Mouse (Mus musculus): ENCODE results near the gene Cyp27b1. TPM values are rescaled to one million over a fixed set of nuclear protein-coding genes. Genes with fewer than 3 reads are reported as not detected.

Gene Cyp27b1
- polyA plus RNA-seq, 1 experiment from 2014 or later = 0.23 TPM

GRCm38 (mm10) chr10:127037641-127038040 is 10.4 kb upstream of the Cyp27b1 start:
- H3K4me1 ChIP-seq (replicated peaks) = peaks cover 16% of the 10 kb centered on the region
- H3K27ac ChIP-seq = no peak overlapping the region
- no peaks in the 10 kb centered on the region for H3K36me3 ChIP-seq
- no peak overlapping the region for H3K9ac ChIP-seq
- no peaks in the 10 kb centered on the region for H3K9me3 ChIP-seq
- ATAC-seq (ENCODE audit: low FRiP score) = no peak
- peaks cover 29% of the 10 kb centered on the region for H3K27me3 ChIP-seq
- H3K4me3 ChIP-seq = no peak overlapping the region
- no peak overlapping the region for H3K4me2 ChIP-seq
- 61% methylated on average over 12 of the region's 12 CpGs for WGBS

GRCm38 (mm10) chr10:127040569-127041214 is 7.4 kb upstream of the Cyp27b1 start:
- peak; percentile 1; the same call in 1 of the 2 replicates for ATAC-seq (ENCODE audit: low FRiP score)
- no peak overlapping the region for H3K27ac ChIP-seq
- 1% methylated on average over 20 of the region's 20 CpGs for WGBS
- peaks cover 22% of the 10 kb centered on the region for H3K4me1 ChIP-seq (replicated peaks)
- H3K27me3 ChIP-seq = peaks cover 29% of the 10 kb centered on the region
- peaks cover 9% of the 10 kb centered on the region for H3K36me3 ChIP-seq
- H3K9ac ChIP-seq = peak overlapping the region; percentile 81
- no peaks in the 10 kb centered on the region for H3K9me3 ChIP-seq
- peak overlapping the region; percentile 98 for H3K4me2 ChIP-seq
- H3K4me3 ChIP-seq = peak overlapping the region; percentile 82

- peak; percentile 86 for ATAC-seq (ENCODE audit: low FRiP score)
- peak within 1 kb of the TSS; percentile 81 for H3K9ac ChIP-seq
- WGBS = under 1% methylated on average over 28 of the region's 28 CpGs
Observed at GRCm38 (mm10) chr10:127041274-127041766, 6.7 kb upstream of the Cyp27b1 start, which contains the start of the genes Mettl1 and Eef1akmt3. Gene Mettl1 (plus strand): TSS chr10:127041414. Gene Eef1akmt3 (minus strand): TSS chr10:127041513.

GRCm38 (mm10) chr10:127041774-127042338 is 6.2 kb upstream of the Cyp27b1 start:
- Histone ChIP-seq H3K27me3 (peaks cover 29% of the 10 kb centered on the region), H3K4me3 (peak overlapping the region; percentile 82), H3K4me2 (peak overlapping the region; percentile 98), H3K4me1 (replicated peaks) (peaks cover 22% of the 10 kb centered on the region), H3K9me3 (no peaks in the 10 kb centered on the region), H3K27ac (0 out of 2 replicates have a peak overlapping the region, but pooled peaks have one; percentile 37), H3K36me3 (peaks cover 9% of the 10 kb centered on the region), H3K9ac (peak overlapping the region; percentile 81)
- under 1% methylated on average over 44 of the region's 44 CpGs for WGBS
- ATAC-seq (ENCODE audit: low FRiP score) = peak; percentile 86

More at GRCm38 (mm10) chr10:127041274-127041766, 6.7 kb upstream of the Cyp27b1 start, which contains the start of the genes Mettl1 and Eef1akmt3:
- H3K4me2 ChIP-seq = peak within 1 kb of the TSS; percentile 98
- H3K9me3 ChIP-seq = no peaks in the 10 kb centered on the region
- H3K27me3 ChIP-seq = peaks cover 25% of the 10 kb centered on the region
- peak within 1 kb of the TSS; percentile 82 for H3K4me3 ChIP-seq
- peaks cover 9% of the 10 kb centered on the region for H3K36me3 ChIP-seq
- H3K4me1 ChIP-seq (replicated peaks) = peaks cover 22% of the 10 kb centered on the region
- 0 out of 2 replicates have a peak within 1 kb of the TSS, but pooled peaks have one; percentile 37 for H3K27ac ChIP-seq

GRCm38 (mm10) chr10:127042468-127043115 is 5.5 kb upstream of the Cyp27b1 start:
- no peaks in the 10 kb centered on the region for H3K9me3 ChIP-seq
- peak overlapping the region; percentile 81 for H3K9ac ChIP-seq
- 21% methylated on average over 5 of the region's 5 CpGs for WGBS
- peaks cover 36% of the 10 kb centered on the region for H3K27me3 ChIP-seq
- peak overlapping the region; percentile 98 for H3K4me2 ChIP-seq
- peak overlapping the region; percentile 82 for H3K4me3 ChIP-seq
- H3K27ac ChIP-seq = no peak overlapping the region
- no peak for ATAC-seq (ENCODE audit: low FRiP score)
- H3K36me3 ChIP-seq = peaks cover 9% of the 10 kb centered on the region
- peaks cover 22% of the 10 kb centered on the region for H3K4me1 ChIP-seq (replicated peaks)

GRCm38 (mm10) chr10:127043187-127043586 is 4.9 kb upstream of the Cyp27b1 start:
- no peak overlapping the region for H3K4me3 ChIP-seq
- ATAC-seq (ENCODE audit: low FRiP score) = no peak
- peaks cover 42% of the 10 kb centered on the region for H3K27me3 ChIP-seq
- no peak overlapping the region for H3K4me2 ChIP-seq
- H3K36me3 ChIP-seq = peaks cover 9% of the 10 kb centered on the region
- H3K4me1 ChIP-seq (replicated peaks) = peaks cover 22% of the 10 kb centered on the region
- no peaks in the 10 kb centered on the region for H3K9me3 ChIP-seq
- 86% methylated on average over 6 of the region's 6 CpGs for WGBS
- no peak overlapping the region for H3K9ac ChIP-seq
- H3K27ac ChIP-seq = no peak overlapping the region

GRCm38 (mm10) chr10:127048608-127049394 is 751 bp downstream of the Cyp27b1 start:
- no peak overlapping the region for H3K4me2 ChIP-seq
- H3K9me3 ChIP-seq = no peaks in the 10 kb centered on the region
- peaks cover 64% of the 10 kb centered on the region for H3K27me3 ChIP-seq
- WGBS = 3% methylated on average over 35 of the region's 35 CpGs
- ATAC-seq (ENCODE audit: low FRiP score) = no peak
- H3K36me3 ChIP-seq = peaks cover 19% of the 10 kb centered on the region
- H3K27ac ChIP-seq = no peak overlapping the region
- peak overlapping the region; percentile 5; the same call in 1 of the 2 replicates for H3K4me3 ChIP-seq
- H3K4me1 ChIP-seq (replicated peaks) = peaks cover 14% of the 10 kb centered on the region
- no peak overlapping the region for H3K9ac ChIP-seq

GRCm38 (mm10) chr10:127049395-127050118 is 1.5 kb downstream of the Cyp27b1 start:
- Histone ChIP-seq H3K4me1 (replicated peaks) (peaks cover 16% of the 10 kb centered on the region), H3K9ac (no peak overlapping the region), H3K4me2 (no peak overlapping the region), H3K27ac (no peak overlapping the region), H3K27me3 (peaks cover 64% of the 10 kb centered on the region), H3K36me3 (peaks cover 24% of the 10 kb centered on the region), H3K4me3 (no peak overlapping the region; the same call in 1 of the 2 replicates), H3K9me3 (no peaks in the 10 kb centered on the region)
- no peak for ATAC-seq (ENCODE audit: low FRiP score)
- WGBS = 2% methylated on average over 29 of the region's 29 CpGs

- Histone ChIP-seq H3K27ac (no peak overlapping the region), H3K9me3 (no peaks in the 10 kb centered on the region), H3K36me3 (peaks cover 24% of the 10 kb centered on the region), H3K4me3 (no peak overlapping the region), H3K9ac (no peak overlapping the region), H3K4me2 (no peak overlapping the region), H3K27me3 (peaks cover 64% of the 10 kb centered on the region), H3K4me1 (replicated peaks) (peaks cover 21% of the 10 kb centered on the region)
- WGBS = 20% methylated on average over 10 of the region's 10 CpGs
- ATAC-seq (ENCODE audit: low FRiP score) = no peak
Observed at GRCm38 (mm10) chr10:127050119-127050474, 2.0 kb downstream of the Cyp27b1 start.

- H3K4me2 ChIP-seq = no peak overlapping the region
- no peak overlapping the region for H3K9ac ChIP-seq
- peaks cover 50% of the 10 kb centered on the region for H3K36me3 ChIP-seq
- no peaks in the 10 kb centered on the region for H3K9me3 ChIP-seq
- no peak for ATAC-seq (ENCODE audit: low FRiP score)
- H3K4me1 ChIP-seq (replicated peaks) = peaks cover 43% of the 10 kb centered on the region
- H3K4me3 ChIP-seq = no peak overlapping the region
- H3K27me3 ChIP-seq = peaks cover 30% of the 10 kb centered on the region
- WGBS = 65% methylated on average over 4 of the region's 4 CpGs
- no peak overlapping the region for H3K27ac ChIP-seq
Observed at GRCm38 (mm10) chr10:127054646-127055045, 6.6 kb downstream of the Cyp27b1 start.

GRCm38 (mm10) chr10:127055406-127055805 is 7.4 kb downstream of the Cyp27b1 start:
- peaks cover 23% of the 10 kb centered on the region for H3K27me3 ChIP-seq
- peaks cover 50% of the 10 kb centered on the region for H3K36me3 ChIP-seq
- WGBS = 93% methylated on average over 8 of the region's 8 CpGs
- no peak overlapping the region for H3K9ac ChIP-seq
- H3K4me3 ChIP-seq = no peak overlapping the region
- ATAC-seq (ENCODE audit: low FRiP score) = no peak
- no peaks in the 10 kb centered on the region for H3K9me3 ChIP-seq
- H3K4me1 ChIP-seq (replicated peaks) = peaks cover 39% of the 10 kb centered on the region
- H3K4me2 ChIP-seq = no peak overlapping the region
- H3K27ac ChIP-seq = no peak overlapping the region
